Mouse (Mus musculus) layer of hippocampus, adult 18-20 months (tissue): ENCODE measurements at regions not wholly inside any gene's neighbourhood (a gene's known extent, or its start where the extent isn't known, plus 50 kb on each side); places are given as distances from the start of the nearest gene placed in this dataset.

Experiments
- DNase-seq, 2 experiments: peaks; one replicate each; pipeline ENCODE4 v3.0.0; 2022; ENCODE audit warnings: low spot score in 2 of 2

DNA sequence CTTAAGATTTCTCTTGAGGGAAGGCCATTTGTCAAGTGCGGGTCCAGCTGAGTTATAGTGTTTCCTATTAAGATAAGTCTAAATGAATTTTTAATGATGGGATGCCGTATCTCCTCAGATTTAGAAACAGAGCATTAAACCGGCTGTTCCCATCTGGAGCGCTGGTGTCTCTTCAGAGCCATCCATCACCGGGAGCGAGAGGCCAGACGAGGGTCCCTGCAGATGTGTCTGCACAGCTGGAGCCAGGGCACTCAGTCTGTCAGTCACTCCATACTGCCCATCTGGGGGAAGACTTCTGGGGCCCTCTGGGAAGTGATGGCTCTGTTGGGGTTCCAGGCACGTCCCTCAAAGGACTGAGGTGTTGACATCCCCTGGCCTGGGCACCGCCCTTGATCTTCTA, 419.2 kb downstream of the Ajap1 start:
- DNase-seq: no peak

DNA sequence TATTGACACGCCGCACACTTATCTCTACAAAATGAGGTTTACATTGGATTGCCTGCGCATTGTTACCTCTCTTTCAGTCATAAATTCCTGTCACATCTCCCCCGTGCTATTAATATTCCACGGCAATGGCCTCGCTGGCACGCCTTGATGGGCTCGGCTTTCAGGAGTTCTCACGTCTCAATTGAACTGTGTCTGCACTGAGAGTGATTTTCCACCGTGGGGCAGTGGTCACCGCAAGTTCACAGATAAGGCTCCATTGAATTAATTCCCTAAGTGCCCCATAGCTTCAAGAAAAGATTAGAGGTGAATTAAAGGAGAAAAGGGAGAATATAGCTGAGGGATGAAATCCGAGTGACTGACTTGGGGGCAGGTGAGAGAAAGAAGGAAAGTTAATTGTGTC, 424.5 kb downstream of the Ajap1 start:
- no peak for DNase-seq

DNA sequence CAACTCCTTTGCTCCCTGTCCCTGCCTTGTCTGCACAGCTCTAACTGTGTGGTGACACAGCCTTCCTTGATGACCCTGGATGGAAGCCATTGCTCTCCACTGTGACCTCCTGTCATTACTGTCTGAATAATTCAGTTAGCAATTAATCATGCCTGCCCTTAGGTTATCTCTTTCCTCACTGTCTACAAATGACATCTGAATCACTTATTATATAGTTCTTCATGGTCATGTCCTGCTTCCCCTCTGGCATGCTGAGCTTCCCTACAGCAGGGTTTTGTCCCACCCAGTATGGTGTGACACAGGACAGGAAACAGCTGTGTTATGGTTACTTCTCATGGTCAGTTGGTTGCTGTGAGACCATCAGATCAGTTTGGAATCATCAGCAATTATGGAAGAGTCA, 458.9 kb downstream of the Ajap1 start:
- DNase-seq: no peak

DNA sequence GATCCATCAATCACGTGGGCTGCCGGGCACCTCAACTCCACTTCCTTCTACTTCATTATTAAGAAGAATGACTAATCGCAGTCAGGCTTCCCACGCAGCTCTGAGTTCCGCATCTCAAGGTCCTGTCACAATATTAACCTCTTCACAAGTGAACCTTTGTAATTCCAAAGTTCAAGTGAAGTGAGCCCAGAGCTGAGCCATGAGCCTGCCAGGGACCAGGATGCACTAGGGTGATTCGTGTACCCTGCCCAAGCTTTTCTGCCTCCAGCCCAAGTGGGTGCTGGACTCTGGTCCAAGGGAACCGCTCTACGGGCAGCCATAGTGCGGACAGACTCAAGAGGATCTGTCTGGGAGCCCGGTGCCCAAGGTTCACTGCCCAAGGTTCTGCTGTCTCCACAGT, 463.4 kb downstream of the Ajap1 start:
- DNase-seq: no peak

DNA sequence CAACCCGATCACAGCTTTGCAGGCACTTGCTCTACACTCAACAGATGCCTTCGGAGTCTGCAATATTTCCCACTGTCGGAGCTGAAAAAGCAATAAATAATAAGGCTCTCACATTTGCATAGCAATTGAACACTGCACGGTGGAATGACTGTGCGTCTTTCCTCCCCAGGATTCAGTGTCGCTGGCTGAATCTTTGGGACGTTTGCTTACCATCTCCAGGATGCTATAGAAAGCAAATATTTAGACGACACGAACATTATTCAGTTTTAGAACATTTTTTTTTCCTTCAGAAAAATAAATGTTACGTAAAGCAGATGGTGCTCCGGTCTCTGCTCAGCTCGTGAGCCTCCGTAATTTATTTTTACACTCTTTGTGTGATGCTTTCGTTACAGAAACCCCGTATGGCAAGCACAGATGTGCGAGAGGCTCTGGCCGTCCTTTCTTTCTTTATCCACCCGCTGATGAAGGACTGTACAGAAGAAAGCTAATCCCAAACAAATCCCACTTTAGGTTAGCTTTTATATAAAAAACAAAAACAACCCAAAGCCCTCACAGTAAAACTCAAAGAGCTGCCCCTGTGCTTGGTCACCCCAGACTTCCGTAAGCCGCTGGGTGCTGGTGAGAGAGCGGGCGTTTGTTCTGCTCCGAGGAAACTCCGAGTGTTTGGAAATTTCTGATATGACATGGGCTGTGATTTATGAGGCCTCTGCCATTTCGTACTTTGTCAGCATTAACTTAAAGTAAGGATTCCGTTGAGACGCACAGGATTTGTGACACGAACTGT, 464.3 kb downstream of the Ajap1 start:
- DNase-seq: peak; percentile 75 to 85

DNA sequence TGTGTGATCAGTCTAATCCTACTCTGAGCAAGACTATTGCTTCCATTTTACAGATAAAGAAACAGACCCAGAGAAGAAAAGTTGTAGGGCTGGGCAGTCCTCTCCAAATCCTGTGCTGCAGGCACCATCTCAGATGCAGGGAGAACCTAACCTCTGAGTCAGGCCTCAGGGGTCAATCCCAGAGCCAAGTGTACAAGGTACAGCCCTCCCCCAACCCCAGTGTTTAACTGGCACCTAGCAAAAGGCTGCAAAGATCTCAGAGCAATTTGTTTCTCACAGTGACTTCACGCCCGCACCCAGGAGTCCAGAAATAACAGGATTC, 464.8 kb downstream of the Ajap1 start:
- no peak for DNase-seq

DNA sequence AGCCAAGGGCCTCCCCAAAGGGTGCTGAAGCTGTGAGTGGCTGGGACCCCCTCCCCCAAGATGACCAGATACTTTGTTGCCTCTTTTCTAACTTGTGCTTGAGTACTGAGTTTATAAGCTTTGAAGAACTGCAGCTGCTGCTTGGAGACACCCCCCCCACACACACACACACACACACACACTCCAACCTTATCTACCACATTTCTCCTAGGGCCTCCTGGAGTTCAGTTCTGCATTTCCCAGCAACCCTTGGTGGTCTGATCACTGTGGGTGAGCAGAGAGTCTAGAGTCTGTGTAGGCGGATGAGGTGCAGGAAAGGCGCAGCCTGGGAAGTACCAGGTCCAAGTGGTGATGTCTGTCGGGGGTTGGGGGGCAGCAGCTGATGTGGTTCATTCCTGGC, 479.3 kb downstream of the Ajap1 start:
- DNase-seq: no peak

DNA sequence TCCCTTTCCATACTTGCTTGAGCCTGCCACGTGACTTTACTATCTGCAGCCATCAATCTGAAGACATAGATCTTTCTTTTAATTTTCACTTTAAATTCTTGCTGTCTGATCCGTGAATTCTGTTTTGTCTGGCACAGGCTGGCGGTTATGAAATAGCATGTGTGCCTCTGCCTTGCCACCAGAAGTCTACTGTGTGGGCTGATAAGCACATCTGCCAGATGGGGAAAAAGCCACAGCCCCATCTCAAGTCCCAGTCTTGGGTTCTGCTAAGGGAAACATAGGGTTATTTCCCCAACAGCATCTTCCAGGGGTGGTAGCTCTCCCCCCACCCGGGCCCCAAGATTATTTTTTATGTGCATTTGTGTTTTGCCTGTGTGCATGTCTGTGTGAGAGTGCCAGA, 480.1 kb downstream of the Ajap1 start:
- no peak for DNase-seq

DNA sequence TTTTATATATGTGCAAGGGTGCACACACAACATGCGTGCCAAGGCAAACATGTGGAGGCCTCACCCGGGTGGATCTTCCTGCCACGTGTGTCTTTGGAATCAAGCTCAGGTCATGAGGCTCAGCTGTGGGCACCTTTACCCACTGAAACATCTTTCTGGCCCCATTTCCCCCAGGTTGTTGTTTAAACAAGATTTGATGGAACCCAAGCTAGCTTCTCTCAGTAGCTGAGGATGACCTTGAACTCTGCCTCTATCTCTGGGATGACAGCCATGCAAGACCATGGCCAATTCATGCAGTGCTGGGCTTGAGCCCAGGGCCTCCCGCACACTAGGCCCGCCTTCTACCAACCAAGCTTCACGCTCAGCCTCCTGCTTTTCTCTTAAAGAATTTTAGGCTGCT, 480.9 kb downstream of the Ajap1 start:
- no peak for DNase-seq

DNA sequence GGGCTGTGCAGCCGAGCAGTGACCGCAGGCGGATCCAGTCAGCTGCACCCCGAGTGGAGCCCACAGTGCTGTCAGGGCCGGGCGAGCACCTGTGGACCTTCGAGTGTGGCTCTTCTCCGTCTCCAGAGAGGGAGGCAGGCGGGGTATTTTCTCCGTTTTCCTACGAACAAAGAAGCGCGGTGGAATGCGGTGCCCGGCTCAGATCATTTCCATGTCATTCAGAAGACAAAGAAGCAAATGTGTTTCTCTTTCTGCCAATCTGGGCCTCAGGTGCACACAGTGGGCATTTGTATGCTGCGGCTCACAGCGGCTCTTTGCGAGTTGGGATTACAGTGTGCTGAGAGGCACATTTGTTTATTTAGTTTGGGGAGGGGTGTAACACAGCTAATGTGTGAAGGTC, 483.1 kb downstream of the Ajap1 start:
- DNase-seq: no peak

DNA sequence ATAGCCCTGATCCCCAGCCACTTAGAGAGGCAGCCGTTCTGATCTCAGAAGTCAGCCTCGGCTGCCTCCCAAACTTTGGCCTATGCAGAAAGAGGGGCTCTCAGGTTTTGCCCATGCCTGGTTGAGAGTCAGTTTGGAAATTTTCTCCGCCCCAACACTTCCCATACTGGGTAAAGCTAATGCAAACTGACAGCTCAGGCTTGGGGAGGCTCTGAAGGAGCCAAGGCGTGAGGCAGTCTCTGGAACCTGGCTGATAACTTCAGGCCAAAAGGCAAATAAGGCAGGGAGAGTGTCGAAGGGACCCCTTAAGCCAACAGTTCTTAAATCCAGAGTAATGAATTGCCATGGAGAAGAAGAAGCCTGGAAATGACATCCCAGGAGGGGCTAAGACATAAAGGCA, 485.4 kb downstream of the Ajap1 start:
- DNase-seq: no peak

DNA sequence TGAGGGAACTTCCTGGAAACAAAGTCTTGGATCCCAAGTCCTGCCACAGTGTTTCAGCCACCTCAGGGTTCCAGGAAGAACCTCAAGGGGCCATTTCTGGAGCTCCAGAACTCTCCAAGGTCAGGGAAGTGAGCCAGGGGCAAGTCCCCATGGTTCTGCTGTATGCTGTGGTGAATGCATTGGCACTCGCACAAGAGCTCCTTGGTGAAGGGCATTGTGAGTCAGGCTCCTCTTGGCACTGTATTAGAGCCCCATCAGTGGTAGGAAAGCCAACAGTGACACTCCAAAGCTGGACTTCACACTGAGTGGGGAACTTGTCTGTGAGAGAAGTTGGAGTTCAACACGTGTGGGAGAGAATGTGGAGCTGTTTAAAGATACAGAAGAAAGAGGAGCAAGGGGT, 486.0 kb downstream of the Ajap1 start:
- DNase-seq: no peak

DNA sequence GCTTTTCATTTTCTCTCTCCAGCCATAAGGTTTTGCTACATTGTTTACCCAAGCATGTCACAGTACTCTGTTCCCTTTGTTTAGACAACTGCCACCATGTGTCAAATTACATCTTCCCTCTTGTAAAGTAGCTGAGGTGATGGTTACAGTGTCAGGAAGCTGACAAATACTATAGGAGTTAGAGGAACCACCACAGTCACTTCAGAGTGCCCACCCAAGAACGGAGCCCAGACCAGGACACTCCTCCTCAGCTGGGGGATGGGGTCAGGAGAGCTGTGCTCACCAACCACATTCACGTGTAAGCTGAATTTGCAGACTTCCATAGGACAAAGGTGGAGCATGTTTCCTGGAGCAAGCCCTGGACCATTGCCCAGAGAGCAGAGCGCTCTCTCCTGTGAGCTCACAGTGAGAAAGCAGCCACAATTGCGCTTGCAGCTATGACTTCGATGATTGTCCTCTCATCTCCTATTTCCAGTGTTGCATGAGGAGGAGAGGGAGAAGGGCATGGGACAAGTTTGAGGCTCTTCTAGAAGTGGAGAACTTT, 487.5 kb downstream of the Ajap1 start:
- DNase-seq: no peak

DNA sequence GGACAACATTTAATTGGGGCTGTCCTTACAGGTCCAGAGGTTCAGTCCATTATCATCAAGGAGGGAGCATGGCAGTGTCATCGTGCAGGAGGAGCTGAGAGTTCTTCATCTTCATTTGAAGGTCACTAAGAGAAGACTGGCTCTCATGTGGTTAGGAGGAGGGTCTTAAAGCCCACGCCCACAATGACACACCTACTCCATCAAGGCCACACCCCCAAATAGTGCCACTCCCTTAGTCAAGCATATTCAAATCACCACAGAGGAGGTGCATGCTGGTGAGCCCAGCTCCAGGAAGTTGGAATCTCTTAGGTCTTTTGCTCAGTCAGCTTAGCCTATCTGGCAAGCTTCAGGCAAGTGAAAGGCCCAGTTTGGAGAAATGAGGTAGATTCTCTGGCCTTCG, 488.4 kb downstream of the Ajap1 start:
- DNase-seq: no peak

DNA sequence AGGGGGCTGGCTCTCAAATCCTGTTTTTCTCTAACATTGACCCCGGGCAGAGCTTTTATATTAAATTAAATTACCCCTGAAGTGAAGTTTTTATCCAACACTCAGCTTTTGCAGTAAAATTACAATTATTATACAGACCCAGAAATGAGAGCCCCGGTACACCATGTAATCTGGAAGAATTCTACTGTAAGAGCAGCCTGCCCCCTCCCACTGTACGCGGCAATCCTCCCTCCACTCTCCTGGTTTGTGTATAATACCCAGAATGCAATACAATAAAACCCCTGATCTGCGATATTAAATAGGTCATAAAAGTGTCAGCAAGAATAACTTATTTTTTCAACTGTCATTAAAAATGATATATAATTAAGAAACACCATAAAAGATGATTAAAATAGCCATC, 492.3 kb downstream of the Ajap1 start:
- no peak for DNase-seq

DNA sequence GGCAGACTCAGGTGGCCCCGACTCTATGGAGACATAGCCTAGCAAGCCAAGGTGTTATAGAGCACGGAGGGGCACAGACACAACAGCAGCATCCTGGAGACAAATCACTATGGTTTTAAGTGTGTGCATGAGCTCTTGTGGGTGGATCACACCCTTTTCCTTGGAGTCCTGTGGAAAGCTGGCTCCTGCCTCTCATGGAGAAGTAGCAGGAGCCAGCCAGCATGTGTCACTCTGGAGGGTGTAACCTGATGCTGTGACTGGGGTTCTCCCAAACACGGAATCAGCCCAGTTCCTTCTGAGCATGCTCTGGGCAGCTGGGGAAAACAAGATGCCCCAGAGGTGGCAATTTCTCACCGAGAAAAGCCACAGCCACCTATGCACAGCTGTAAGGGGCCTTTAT, 494.9 kb downstream of the Ajap1 start:
- DNase-seq: no peak

DNA sequence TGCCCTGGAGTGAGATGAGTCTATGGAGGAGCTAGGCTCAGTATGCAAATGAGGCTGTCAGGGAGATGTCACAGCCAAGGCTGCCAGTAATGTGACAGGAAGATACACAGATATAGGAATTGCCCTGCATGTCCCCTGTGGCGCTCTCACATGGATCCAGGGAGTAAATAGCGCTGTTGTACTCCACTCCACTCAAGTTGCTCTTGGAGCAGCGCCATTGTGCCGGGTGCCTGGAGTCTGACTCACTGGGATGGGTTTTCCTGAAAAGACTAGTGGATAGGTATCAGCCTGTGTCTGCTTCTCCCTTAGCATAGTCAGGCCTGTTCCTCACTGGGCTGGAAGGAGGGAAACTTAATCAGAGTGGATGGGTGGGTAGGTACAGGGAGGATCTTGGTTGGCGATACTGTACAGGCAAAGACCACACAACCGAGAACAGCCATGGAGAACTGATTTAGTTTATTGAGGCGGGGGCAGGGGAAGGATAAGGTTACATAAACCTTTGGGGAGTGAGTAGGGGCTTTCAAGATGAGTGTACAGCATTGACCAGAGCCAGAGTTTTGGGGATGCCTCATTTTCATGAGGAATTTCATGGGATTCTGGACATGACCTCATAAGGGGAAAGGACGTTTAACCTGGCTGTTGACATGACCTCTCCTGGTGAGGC, 497.5 kb upstream of the Kcnab2 start:
- DNase-seq: peak in 1 of 2 experiments; percentile 18

DNA sequence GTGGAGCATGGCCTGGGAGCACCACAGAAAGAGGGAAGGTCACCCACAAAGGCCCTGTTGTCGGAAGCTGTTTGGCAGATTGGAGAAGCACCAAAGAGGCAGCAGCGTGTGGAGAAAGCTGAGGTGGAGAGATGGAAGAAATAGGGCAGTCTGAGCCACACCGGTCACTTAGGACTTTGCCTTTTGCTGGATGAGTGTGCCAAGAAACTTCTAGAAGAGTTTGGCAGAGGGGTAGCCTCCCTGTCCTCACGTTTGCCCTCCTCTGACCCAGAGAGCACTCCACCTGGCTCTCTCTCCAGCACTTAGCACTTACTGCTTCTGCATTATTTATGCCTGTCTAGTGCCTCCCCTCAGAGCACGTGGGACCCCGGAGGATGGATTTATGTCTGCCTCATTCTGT, 485.3 kb upstream of the Kcnab2 start:
- DNase-seq: no peak

DNA sequence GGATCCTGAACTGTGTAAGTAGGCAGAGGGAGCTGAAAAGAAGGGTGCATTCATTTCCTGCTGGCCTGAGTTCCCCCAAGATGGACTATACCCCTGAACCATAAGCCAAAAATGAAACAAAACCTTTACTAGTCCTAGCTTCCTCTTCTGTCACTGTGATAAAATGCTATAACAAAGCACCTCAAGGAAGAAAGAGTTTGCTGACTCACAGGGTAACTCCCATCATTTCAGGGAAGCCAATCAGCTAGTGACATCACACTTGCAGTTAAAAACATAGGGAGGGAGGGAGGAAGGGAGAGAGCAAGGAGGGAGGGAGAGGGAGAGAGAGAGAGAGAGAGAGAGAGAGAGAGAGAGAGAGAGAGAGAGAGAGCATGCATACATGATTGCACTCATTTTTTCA, 484.5 kb upstream of the Kcnab2 start:
- DNase-seq: no peak

DNA sequence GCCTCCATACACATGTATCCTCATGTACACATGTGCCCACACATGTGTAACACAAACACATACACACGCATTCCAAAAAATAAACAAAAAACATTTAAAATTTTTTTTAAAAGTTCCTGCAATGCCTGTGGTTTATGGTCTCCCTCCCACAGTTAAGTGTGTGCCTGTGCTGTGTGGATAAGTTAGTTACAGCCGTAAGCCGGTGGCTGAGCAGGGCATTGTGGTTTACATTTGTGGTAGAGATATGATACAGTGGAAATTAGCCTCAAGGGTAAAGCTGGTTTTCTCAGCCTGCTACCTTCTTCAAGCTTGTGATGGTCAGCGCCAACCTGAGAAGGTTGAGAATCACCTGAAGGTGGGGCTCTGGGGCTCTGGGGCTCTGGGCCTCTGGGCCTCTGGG, 484.0 kb upstream of the Kcnab2 start:
- no peak for DNase-seq

DNA sequence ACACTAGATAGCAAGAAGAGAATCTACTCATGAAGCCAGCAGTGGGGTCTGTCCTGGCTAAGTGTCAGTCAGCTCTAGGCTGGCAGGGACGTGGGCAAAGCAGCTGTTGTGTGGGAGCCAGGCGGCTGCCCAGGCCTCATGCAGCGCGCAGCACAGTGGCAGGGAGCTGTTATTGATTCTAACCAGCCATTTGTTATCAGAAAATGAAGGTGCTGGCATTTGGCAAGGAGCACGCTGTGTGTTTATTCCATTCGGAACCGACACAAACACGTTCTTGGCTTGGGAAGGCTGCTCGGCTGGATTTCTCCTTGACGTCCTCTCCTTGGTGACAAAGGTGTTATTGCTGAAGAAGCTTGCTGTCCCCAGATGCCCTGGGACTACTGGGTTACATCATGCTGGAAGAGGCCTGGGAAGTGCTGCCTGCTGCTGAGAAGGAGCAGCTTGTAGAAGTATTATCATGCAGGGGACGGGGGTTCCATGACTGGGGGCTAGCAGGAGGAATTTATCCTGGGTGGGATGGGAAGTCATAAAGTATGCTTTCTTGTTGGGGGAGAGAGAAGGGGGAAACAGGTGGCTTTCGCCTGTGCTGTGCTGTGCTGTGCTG, 482.1 kb upstream of the Kcnab2 start:
- DNase-seq: peak; percentile 44 to 74

DNA sequence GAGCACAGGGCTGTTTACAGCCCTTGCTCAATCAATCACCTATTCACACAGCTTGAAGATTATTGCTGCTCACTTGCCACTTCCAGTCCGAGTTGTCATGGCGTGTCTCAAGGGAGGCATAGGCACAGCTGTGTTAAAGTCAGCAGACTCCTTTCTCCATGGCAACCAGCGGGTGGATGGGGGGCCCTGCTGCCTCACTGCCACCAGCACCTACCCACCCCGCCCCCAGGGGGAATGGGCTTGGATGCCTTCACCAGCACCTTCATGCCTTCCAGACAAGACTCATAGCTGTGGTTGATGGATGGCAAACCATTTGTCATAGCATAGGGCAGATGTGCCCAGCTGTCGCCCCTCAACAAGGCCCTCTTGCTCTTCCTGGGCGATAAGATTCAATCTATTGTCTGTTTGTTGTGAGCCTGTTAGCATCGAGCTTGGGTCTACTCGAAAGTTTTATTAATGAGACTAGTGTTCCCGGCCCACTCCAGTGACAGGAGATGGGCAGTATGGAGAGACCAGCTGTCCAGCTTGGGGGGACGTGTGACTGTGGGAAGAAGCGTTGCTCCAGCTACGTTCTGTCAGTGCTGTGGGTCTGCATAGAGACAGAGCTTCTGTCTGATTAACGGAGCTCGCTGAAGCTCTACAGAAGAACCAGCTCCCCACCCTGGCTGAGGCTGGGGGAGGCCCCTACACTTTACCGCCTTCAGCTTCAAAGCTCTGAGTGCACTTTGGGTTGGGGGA, 475.7 kb upstream of the Kcnab2 start:
- no peak for DNase-seq
